29 mouse cellular contexts compared by ENCODE assay signal in the genomic region with DNA sequence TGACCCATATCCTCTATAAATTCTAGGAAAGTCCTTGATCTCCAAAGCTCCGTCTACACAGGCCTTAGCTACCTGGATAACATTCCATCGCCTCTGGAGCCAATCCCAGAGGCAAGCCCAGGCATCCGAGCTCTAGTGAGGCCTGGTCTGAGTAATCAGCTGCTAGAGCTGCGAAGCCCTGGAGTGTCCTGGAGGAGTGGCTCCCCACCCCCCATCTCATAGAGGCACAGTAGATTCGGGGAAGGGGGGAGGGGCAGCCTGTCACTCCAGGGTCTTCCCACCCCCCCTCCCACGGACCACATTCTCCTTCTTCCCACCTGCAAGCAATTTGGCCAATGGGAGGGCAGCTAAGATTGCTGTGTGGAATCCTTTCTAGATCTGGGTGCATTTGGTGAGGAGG. TPM values are rescaled to one million over a fixed set of nuclear protein-coding genes. Genes with fewer than 3 reads are reported as not detected.
DNase-seq lines count a peak whose midpoint lies in the region; ATAC-seq lines count a peak whose summit lies in the region.
"Had no signal": no experiment of that assay in that cellular context is flagged by ENCODE, and none has a peak within 500 bp of the region (broad histone marks: within the 10 kb centered on the region; RNA-seq: fewer than 3 reads in every experiment).

No protein-coding gene starts in this region.

- H3K4me1 ChIP-seq in forebrain, embryonic 12.5 days, result peaks cover 27% of the 10 kb centered on the region
- H3K4me1 ChIP-seq in forebrain, embryonic 10.5 days, result peaks cover 52% of the 10 kb centered on the region
- H3K4me1 ChIP-seq in limb, embryonic 11.5 days (ENCODE audit: control insufficient read depth, insufficient read depth, low read length), result peaks cover 20% of the 10 kb centered on the region
- H3K4me1 ChIP-seq in limb, embryonic 10.5 days, result peaks cover 52% of the 10 kb centered on the region
- H3K4me1 ChIP-seq in embryonic facial prominence, embryonic 11.5 days (ENCODE audit: control insufficient read depth, insufficient read depth, low read length), result peaks cover 3% of the 10 kb centered on the region; the same call in 1 of the 2 replicates
- H3K4me1 ChIP-seq: heart, embryonic 13.5 days; hindbrain, embryonic 15.5 days; intestine, embryonic 15.5 days had no signal

- H3K9ac ChIP-seq in forebrain, embryonic 12.5 days, result no peak overlapping the region
- H3K9ac ChIP-seq in limb, embryonic 11.5 days (ENCODE audit: low read length), result no peak overlapping the region
- no peak overlapping the region for H3K9ac ChIP-seq in embryonic facial prominence, embryonic 11.5 days (replicated peaks; ENCODE audit: low read length)
- H3K9ac ChIP-seq: embryonic facial prominence, embryonic 13.5 days; heart, embryonic 13.5 days; hindbrain, embryonic 12.5 days; hindbrain, embryonic 15.5 days; intestine, embryonic 15.5 days had no signal

- 13% methylated on average over 6 of the region's 6 CpGs for WGBS in forebrain, embryonic 12.5 days
- WGBS in forebrain, embryonic 10.5 days, result 15% methylated on average over 6 of the region's 6 CpGs
- WGBS in limb, embryonic 11.5 days, result 14% methylated on average over 6 of the region's 6 CpGs
- 5% methylated on average over 6 of the region's 6 CpGs for WGBS in limb, embryonic 10.5 days
- WGBS in embryonic facial prominence, embryonic 11.5 days, result 13% methylated on average over 5 of the region's 6 CpGs

- no peaks in the 10 kb centered on the region for H3K36me3 ChIP-seq in forebrain, embryonic 12.5 days (replicated peaks)
- no peaks in the 10 kb centered on the region for H3K36me3 ChIP-seq in forebrain, embryonic 10.5 days (replicated peaks)
- no peaks in the 10 kb centered on the region for H3K36me3 ChIP-seq in limb, embryonic 11.5 days (ENCODE audit: control insufficient read depth, insufficient read depth, low read length)
- no peaks in the 10 kb centered on the region for H3K36me3 ChIP-seq in limb, embryonic 10.5 days
- H3K36me3 ChIP-seq in embryonic facial prominence, embryonic 11.5 days (replicated peaks; ENCODE audit: control insufficient read depth, insufficient read depth, low read depth, low read length), result no peaks in the 10 kb centered on the region
- H3K36me3 ChIP-seq: embryonic facial prominence, embryonic 13.5 days; G1E; heart, embryonic 10.5 days; heart, embryonic 13.5 days; hindbrain, embryonic 12.5 days; hindbrain, embryonic 15.5 days; intestine, embryonic 15.5 days had no signal

- H3K9me3 ChIP-seq in forebrain, embryonic 12.5 days, result no peaks in the 10 kb centered on the region
- no peaks in the 10 kb centered on the region for H3K9me3 ChIP-seq in forebrain, embryonic 10.5 days
- no peaks in the 10 kb centered on the region for H3K9me3 ChIP-seq in limb, embryonic 11.5 days (ENCODE audit: control insufficient read depth, low read length)
- H3K9me3 ChIP-seq in limb, embryonic 10.5 days (replicated peaks), result no peaks in the 10 kb centered on the region
- no peaks in the 10 kb centered on the region for H3K9me3 ChIP-seq in embryonic facial prominence, embryonic 11.5 days (replicated peaks; ENCODE audit: control insufficient read depth, low read length)
- H3K9me3 ChIP-seq: embryonic facial prominence, embryonic 13.5 days; G1E; heart, embryonic 10.5 days; heart, embryonic 13.5 days; hindbrain, embryonic 12.5 days; hindbrain, embryonic 15.5 days; intestine, embryonic 15.5 days had no signal

- no peak overlapping the region for H3K27ac ChIP-seq in forebrain, embryonic 12.5 days
- H3K27ac ChIP-seq in forebrain, embryonic 10.5 days, result no peak overlapping the region
- no peak overlapping the region for H3K27ac ChIP-seq in limb, embryonic 11.5 days (replicated peaks; ENCODE audit: low read depth, low read length)
- no peak overlapping the region for H3K27ac ChIP-seq in limb, embryonic 10.5 days
- H3K27ac ChIP-seq in embryonic facial prominence, embryonic 11.5 days (replicated peaks; ENCODE audit: low read depth, low read length), result no peak overlapping the region
- H3K27ac ChIP-seq: embryonic facial prominence, embryonic 13.5 days; heart, adult 2 months; heart, embryonic 10.5 days; heart, embryonic 13.5 days; hindbrain, embryonic 12.5 days; hindbrain, embryonic 15.5 days; intestine, embryonic 15.5 days had no signal

- H3K27me3 ChIP-seq in forebrain, embryonic 12.5 days, result peaks cover 74% of the 10 kb centered on the region
- peaks cover 88% of the 10 kb centered on the region for H3K27me3 ChIP-seq in forebrain, embryonic 10.5 days (ENCODE audit: poor library complexity, severe bottlenecking)
- peaks cover 50% of the 10 kb centered on the region for H3K27me3 ChIP-seq in limb, embryonic 11.5 days (ENCODE audit: control insufficient read depth, insufficient read depth, low read length)
- peaks cover 80% of the 10 kb centered on the region for H3K27me3 ChIP-seq in limb, embryonic 10.5 days (ENCODE audit: low read depth, poor library complexity, severe bottlenecking)
- H3K27me3 ChIP-seq in embryonic facial prominence, embryonic 11.5 days (ENCODE audit: control insufficient read depth, insufficient read depth, low read length), result peaks cover 31% of the 10 kb centered on the region

- H3K4me3 ChIP-seq in forebrain, embryonic 12.5 days (replicated peaks), result no peak overlapping the region
- H3K4me3 ChIP-seq in forebrain, embryonic 10.5 days, result no peak overlapping the region
- no peak overlapping the region for H3K4me3 ChIP-seq in limb, embryonic 11.5 days (ENCODE audit: low read depth, low read length)
- H3K4me3 ChIP-seq in limb, embryonic 10.5 days, result no peak overlapping the region
- no peak overlapping the region for H3K4me3 ChIP-seq in embryonic facial prominence, embryonic 11.5 days (ENCODE audit: low read depth, low read length)
- H3K4me3 ChIP-seq: embryonic facial prominence, embryonic 13.5 days; erythroblast, embryonic 14.5 days; heart, adult 2 months; heart, embryonic 10.5 days; heart, embryonic 13.5 days; hindbrain, embryonic 12.5 days; hindbrain, embryonic 15.5 days; intestine, embryonic 15.5 days had no signal

- ATAC-seq in forebrain, embryonic 12.5 days (ENCODE audit: low FRiP score), result peak; percentile 55; the same call in 1 of the 2 replicates
- no peak for ATAC-seq in limb, embryonic 11.5 days (ENCODE audit: insufficient number of reproducible peaks, low FRiP score, low TSS enrichment, low read depth)
- ATAC-seq in embryonic facial prominence, embryonic 11.5 days (replicated peaks; ENCODE audit: insufficient number of reproducible peaks, low FRiP score, low TSS enrichment, low read depth), result no peak; the same call in 1 of the 2 replicates
- ATAC-seq: forebrain, embryonic 16.5 days; intestine, embryonic 15.5 days had no signal

- H3K4me2 ChIP-seq in forebrain, embryonic 12.5 days, result no peak overlapping the region
- H3K4me2 ChIP-seq in limb, embryonic 11.5 days (ENCODE audit: low read depth, severe bottlenecking), result no peak overlapping the region
- H3K4me2 ChIP-seq in embryonic facial prominence, embryonic 11.5 days (ENCODE audit: low read depth, low read length), result no peak overlapping the region
- H3K4me2 ChIP-seq: embryonic facial prominence, embryonic 13.5 days; heart, embryonic 13.5 days; hindbrain, embryonic 12.5 days; hindbrain, embryonic 15.5 days; intestine, embryonic 15.5 days had no signal

- no peak for DNase-seq in forebrain, embryonic 10.5 days (ENCODE audit: extremely low spot score, low spot score)
- peak; percentile 29 for DNase-seq in limb, embryonic 11.5 days (ENCODE audit: low spot score)
- DNase-seq in limb, embryonic 10.5 days (ENCODE audit: low spot score), result no peak
- DNase-seq in embryonic facial prominence, embryonic 11.5 days (ENCODE audit: low spot score), result peak; percentile 73
- DNase-seq in cerebellum, adult 18-20 months, result no peak
- DNase-seq in right cerebral cortex, postnatal 14 days, result no peak
- DNase-seq: adrenal gland, adult 2 months; adrenal gland, postnatal 14 days; cerebellum, adult 11 months; cerebellum, adult 8-10 months; cerebellum, postnatal 10 days; cerebellum, postnatal 36 days; embryo, embryonic 11 days; gastrocnemius, postnatal 10 days; gastrocnemius, postnatal 36 days; heart, adult 2 months; heart, postnatal 14 days; heart, postnatal 4 days had no signal

RNA-seq across cellular contexts. Expression of gene Dlx4, which starts 8.8 kb away (rescaled TPM):
- polyA plus RNA-seq in forebrain, embryonic 12.5 days (2016; fragmentation: Nextera tagmentation; extraction: Ambion mirVana), result 0.20 TPM in 1 of 2 replicates, not detected in the other
- polyA plus RNA-seq in forebrain, embryonic 10.5 days (2016; fragmentation: Nextera tagmentation; extraction: Ambion mirVana), result 0.21 and 0.26 TPM in 2 replicates
- 0.40 and 0.80 TPM in 2 replicates for polyA plus RNA-seq in limb, embryonic 11.5 days (2014; fragmentation: Nextera tagmentation; extraction: Ambion mirVana)
- 0.85 and 1.9 TPM in 2 replicates for polyA plus RNA-seq in limb, embryonic 10.5 days (2016; fragmentation: Nextera tagmentation; extraction: Ambion mirVana)
- polyA plus RNA-seq in embryonic facial prominence, embryonic 11.5 days (2014; fragmentation: Nextera tagmentation; extraction: Ambion mirVana), result 3.0 and 3.6 TPM in 2 replicates
- polyA plus RNA-seq: erythroblast, embryonic 14.5 days; forebrain, embryonic 16.5 days; G1E; hindbrain, embryonic 15.5 days had no signal

RNA-seq across cellular contexts. Expression of gene Dlx3, which starts 17.4 kb away (rescaled TPM):
- 1.0 and 1.1 TPM in 2 replicates for polyA plus RNA-seq in forebrain, embryonic 12.5 days (2016; fragmentation: Nextera tagmentation; extraction: Ambion mirVana)
- 3.5 and 3.6 TPM in 2 replicates for polyA plus RNA-seq in forebrain, embryonic 10.5 days (2016; fragmentation: Nextera tagmentation; extraction: Ambion mirVana)
- 5.4 and 6.7 TPM in 2 replicates for polyA plus RNA-seq in limb, embryonic 11.5 days (2014; fragmentation: Nextera tagmentation; extraction: Ambion mirVana)
- polyA plus RNA-seq in limb, embryonic 10.5 days (2016; fragmentation: Nextera tagmentation; extraction: Ambion mirVana), result 6.9 and 9.5 TPM in 2 replicates
- 15.9 and 21.7 TPM in 2 replicates for polyA plus RNA-seq in embryonic facial prominence, embryonic 11.5 days (2014; fragmentation: Nextera tagmentation; extraction: Ambion mirVana)
- polyA plus RNA-seq: cortical plate, adult 2 months; erythroblast, embryonic 14.5 days; G1E; heart, adult 2 months; heart, embryonic 13.5 days had no signal

Comparison
In these comparisons a context has a peak if more than half of its experiments do, and no peak if none do; other contexts are left out.
1. DNase-seq: peak in limb, embryonic 11.5 days (single experiment) and embryonic facial prominence, embryonic 11.5 days (single experiment); none in forebrain, embryonic 10.5 days (single experiment), limb, embryonic 10.5 days (single experiment), cerebellum, adult 18-20 months (0 of 2) and right cerebral cortex, postnatal 14 days (single experiment).